Mouse (Mus musculus) ES-E14 (cell line): ENCODE data around the gene Add1.

ENCODE experiments used
- MAFK ChIP-seq: IDR thresholded peaks from 2 replicates; pipeline ENCODE4 v1.6.1; 2014; ENCODE audit warnings: mild to moderate bottlenecking, low read depth, low read length, inconsistent platforms; ENCODE audit not compliant: insufficient read depth
- ZC3H11A ChIP-seq: IDR thresholded peaks from 2 replicates; pipeline ENCODE4 v1.6.1; 2012; ENCODE audit warnings: low read depth, mild to moderate bottlenecking, inconsistent platforms, low read length, borderline replicate concordance
- ZNF384 ChIP-seq: IDR thresholded peaks from 2 replicates; pipeline ENCODE4 v1.6.1; 2012; ENCODE audit warnings: low read depth, low read length, inconsistent platforms

GRCm38 (mm10) chr5:34660591-34661130 lies 87.2 kb downstream of the Add1 start:
- TF ChIP-seq ZNF384 = no peak
- no peak for TF ChIP-seq ZC3H11A
- TF ChIP-seq MAFK = no peak
